Comparison of ENCODE assay signal across 9 mouse cellular contexts in genomic region chr1:33663163-33663562, GRCm38 (mm10). TPM values are rescaled to one million over a fixed set of nuclear protein-coding genes. Genes with fewer than 3 reads are reported as not detected.
DNase-seq lines count a peak whose midpoint lies in the region; ATAC-seq and TF ChIP-seq lines count a peak whose summit lies in the region.
"Had no signal": no experiment of that assay in that cellular context is flagged by ENCODE, and none has a peak within 500 bp of the region (broad histone marks: within the 10 kb centered on the region; RNA-seq: fewer than 3 reads in every experiment).

No protein-coding gene starts in this region.

- in situ Hi-C loops in Patski (cut with MboI; ENCODE audit: low pct_unique_long_range_greater_than_20kb) = loop anchor here (5.0 to 10.0 kb wide), 2 partner anchors 232 to 304 kb away; no protein-coding TSS in a partner anchor

- no peak overlapping the region for H3K4me2 ChIP-seq in limb, embryonic 14.5 days (replicated peaks; ENCODE audit: low read depth, low read length, severe bottlenecking)
- no peak overlapping the region for H3K4me2 ChIP-seq in neural tube, embryonic 15.5 days

- no peak for TF ChIP-seq POLR2A in limb, embryonic 14.5 days (IDR thresholded peaks at IDR 0.05; ENCODE audit: borderline replicate concordance, extremely low read depth, insufficient read depth, insufficient read length)

- peaks cover 46% of the 10 kb centered on the region for H3K36me3 ChIP-seq in limb, embryonic 14.5 days (ENCODE audit: control insufficient read depth, insufficient read depth, low read length)
- peaks cover 81% of the 10 kb centered on the region for H3K36me3 ChIP-seq in limb, embryonic 10.5 days
- H3K36me3 ChIP-seq in neural tube, embryonic 15.5 days = peaks cover 29% of the 10 kb centered on the region

- H3K27ac ChIP-seq in limb, embryonic 14.5 days (replicated peaks; ENCODE audit: low read depth, low read length) = no peak overlapping the region
- H3K27ac ChIP-seq in limb, embryonic 10.5 days = no peak overlapping the region
- H3K27ac ChIP-seq in neural tube, embryonic 15.5 days (replicated peaks) = no peak overlapping the region

- no peak for ATAC-seq in limb, embryonic 14.5 days (ENCODE audit: low FRiP score, low read depth)
- no peak for ATAC-seq in Patski
- ATAC-seq in megakaryocyte progenitor cell, adult 5-6 weeks (replicated peaks; ENCODE audit: poor library complexity) = peak; percentile 83
- no peak for ATAC-seq in neural tube, embryonic 15.5 days (ENCODE audit: low FRiP score)

- POLR2A ChIA-PET in Patski (lab: Charles Lee) = interaction anchor here (0.6 kb wide), 1 partner anchor 70 kb away, joined by 3 read pairs; no protein-coding TSS in a partner anchor

- no peaks in the 10 kb centered on the region for H3K4me1 ChIP-seq in limb, embryonic 14.5 days (ENCODE audit: control insufficient read depth, insufficient read depth, low read length)
- no peaks in the 10 kb centered on the region for H3K4me1 ChIP-seq in limb, embryonic 10.5 days
- no peaks in the 10 kb centered on the region for H3K4me1 ChIP-seq in neural tube, embryonic 15.5 days

- peak; percentile 45 for TF ChIP-seq CTCF in Patski (IDR thresholded peaks at IDR 0.05)

- no peaks in the 10 kb centered on the region for H3K27me3 ChIP-seq in limb, embryonic 14.5 days (ENCODE audit: control insufficient read depth, insufficient read depth, low read length)
- H3K27me3 ChIP-seq in limb, embryonic 10.5 days (ENCODE audit: low read depth, poor library complexity, severe bottlenecking) = no peaks in the 10 kb centered on the region
- H3K27me3 ChIP-seq in Patski = no peaks in the 10 kb centered on the region
- no peaks in the 10 kb centered on the region for H3K27me3 ChIP-seq in neural tube, embryonic 15.5 days (replicated peaks)

- H3K9ac ChIP-seq in limb, embryonic 14.5 days (ENCODE audit: low read depth, low read length, severe bottlenecking) = no peak overlapping the region
- H3K9ac ChIP-seq in neural tube, embryonic 15.5 days (replicated peaks) = no peak overlapping the region

- no peak overlapping the region for H3K4me3 ChIP-seq in limb, embryonic 14.5 days (replicated peaks; ENCODE audit: low read length)
- H3K4me3 ChIP-seq in limb, embryonic 10.5 days = no peak overlapping the region
- H3K4me3 ChIP-seq in neural tube, embryonic 15.5 days (replicated peaks) = no peak overlapping the region
- H3K4me3 ChIP-seq: myocyte had no signal

- CTCF ChIA-PET in Patski (lab: Charles Lee) = interaction anchor here (0.8 to 2.9 kb wide), 11 partner anchors 9 to 304 kb away, joined by 3 to 9 read pairs (median 4); no protein-coding TSS in a partner anchor

- DNase-seq in cerebellum, postnatal 14 days = peak; percentile 42 to 44
- DNase-seq in cerebellum, postnatal 4 days (ENCODE audit: low spot score in 2 of 2) = no peak
- peak; percentile 65 for DNase-seq in limb, embryonic 14.5 days (ENCODE audit: low spot score)
- DNase-seq in limb, embryonic 10.5 days (ENCODE audit: low spot score) = no peak
- no peak for DNase-seq in Patski (ENCODE audit: low read depth, low spot score)
- no peak for DNase-seq in right cerebral cortex, postnatal 4 days

- H3K9me3 ChIP-seq in limb, embryonic 14.5 days (ENCODE audit: control insufficient read depth, low read length) = no peaks in the 10 kb centered on the region
- no peaks in the 10 kb centered on the region for H3K9me3 ChIP-seq in limb, embryonic 10.5 days (replicated peaks)
- H3K9me3 ChIP-seq in neural tube, embryonic 15.5 days (replicated peaks) = no peaks in the 10 kb centered on the region

RNA-seq across cellular contexts. Expression of gene Prim2, which starts 6.4 kb away (rescaled TPM):
- 27.4 and 32.5 TPM in 2 replicates for polyA plus RNA-seq in limb, embryonic 14.5 days (2012; rRNA removed)
- polyA plus RNA-seq in limb, embryonic 14.5 days (2014; fragmentation: Nextera tagmentation; extraction: Ambion mirVana) = 33.5 and 34.1 TPM in 2 replicates
- 54.5 and 55.2 TPM in 2 replicates for polyA plus RNA-seq in limb, embryonic 10.5 days (2016; fragmentation: Nextera tagmentation; extraction: Ambion mirVana)
- 16.8 TPM for polyA plus RNA-seq in Patski (2021)
- total RNA-seq in megakaryocyte progenitor cell, adult 5-6 weeks (2015) = 76.3 and 79.8 TPM in 2 replicates
- 88.4 and 90.3 TPM in 2 replicates for total RNA-seq in megakaryocyte progenitor cell, adult 5-6 weeks (2017)
- 21.3 and 28.0 TPM in 2 replicates for polyA plus RNA-seq in neural tube, embryonic 15.5 days (2015; fragmentation: Nextera tagmentation; extraction: Ambion mirVana)

RNA-seq across cellular contexts. Expression of gene Rab23, which starts 56.5 kb away (rescaled TPM):
- polyA plus RNA-seq in limb, embryonic 14.5 days (2012; rRNA removed) = 22.4 and 24.6 TPM in 2 replicates
- 28.9 and 33.0 TPM in 2 replicates for polyA plus RNA-seq in limb, embryonic 14.5 days (2014; fragmentation: Nextera tagmentation; extraction: Ambion mirVana)
- polyA plus RNA-seq in limb, embryonic 10.5 days (2016; fragmentation: Nextera tagmentation; extraction: Ambion mirVana) = 31.8 and 39.1 TPM in 2 replicates
- 23.3 TPM for polyA plus RNA-seq in Patski (2021)
- 3.3 and 7.1 TPM in 2 replicates for total RNA-seq in megakaryocyte progenitor cell, adult 5-6 weeks (2015)
- 1.1 and 3.0 TPM in 2 replicates for total RNA-seq in megakaryocyte progenitor cell, adult 5-6 weeks (2017)
- 31.1 and 32.4 TPM in 2 replicates for polyA plus RNA-seq in neural tube, embryonic 15.5 days (2015; fragmentation: Nextera tagmentation; extraction: Ambion mirVana)

Comparison
In these comparisons a context has a peak if more than half of its experiments do, and no peak if none do; other contexts are left out.
1. DNase-seq: peak in cerebellum, postnatal 14 days (2 of 2) and limb, embryonic 14.5 days (single experiment); none in cerebellum, postnatal 4 days (0 of 2), limb, embryonic 10.5 days (single experiment), Patski (single experiment) and right cerebral cortex, postnatal 4 days (single experiment).